Mouse (Mus musculus): Measurements from ENCODE around the gene Zfyve28. TPM values are rescaled to one million over a fixed set of nuclear protein-coding genes. Genes with fewer than 3 reads are reported as not detected.
A peak's percentile ranks its signal among the peaks of the same experiment; 100 is the strongest.

Zfyve28 gene
- total RNA-seq, 2 experiments from 2014 or later, result 0.66 to 1.2 TPM

- intact Hi-C loops (cut with DNase I; ENCODE audit: low total_unique reads), result no loop called here
- no peak for DNase-seq
Observed at GRCm38 (mm10) chr5:34224515-34224914, 63.7 kb downstream of the Zfyve28 start.

DNA sequence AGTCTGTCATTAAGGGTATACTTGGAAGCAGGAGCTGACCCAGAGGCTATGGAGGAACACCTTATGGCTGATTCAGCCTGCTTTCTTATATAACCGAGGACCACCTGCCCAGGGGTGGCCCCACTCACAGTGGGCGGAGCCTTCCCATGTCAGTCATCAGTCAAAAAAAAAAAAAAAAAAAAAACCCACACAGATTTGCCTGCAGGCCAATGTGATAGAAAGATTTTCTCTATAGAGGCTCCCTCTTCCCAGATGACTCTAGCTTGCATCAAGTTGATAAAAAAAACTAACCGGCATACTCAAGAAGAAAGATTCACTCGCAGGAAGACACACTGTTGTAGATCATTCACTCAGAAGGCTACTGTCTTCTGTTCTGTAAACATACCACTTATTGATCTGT lies 68.2 kb downstream of the Zfyve28 start:
- intact Hi-C loops (cut with DNase I; ENCODE audit: low total_unique reads), result no loop called here
- DNase-seq, result no peak

- DNase-seq, result no peak
- intact Hi-C loops (cut with DNase I; ENCODE audit: low total_unique reads), result no loop called here
Observed at GRCm38 (mm10) chr5:34218672-34219071, 69.6 kb downstream of the Zfyve28 start.

DNA sequence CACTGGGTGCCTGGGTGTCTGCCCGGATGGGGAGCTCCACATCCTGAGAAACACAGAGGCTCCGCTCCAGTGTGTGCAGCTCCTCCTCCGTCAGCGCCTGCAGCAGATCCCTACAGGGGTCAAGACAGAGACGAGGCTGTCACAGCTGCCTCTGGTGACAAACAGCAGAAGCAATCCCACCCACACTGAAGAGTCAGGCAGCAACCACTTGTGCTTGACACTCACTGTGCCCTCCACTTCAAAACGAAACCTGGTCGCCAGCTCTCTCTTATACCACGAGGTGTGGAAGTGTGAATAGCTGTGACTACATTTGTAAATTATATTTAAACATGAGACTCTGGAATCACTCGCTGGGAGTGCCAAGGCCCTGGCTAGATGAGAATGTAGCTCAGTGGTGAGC lies 70.5 kb downstream of the Zfyve28 start:
- DNase-seq, result no peak
- intact Hi-C loops (cut with DNase I; ENCODE audit: low total_unique reads), result no loop called here

GRCm38 (mm10) chr5:34216025-34216424 lies 72.2 kb downstream of the Zfyve28 start:
- DNase-seq, result no peak
- intact Hi-C loops (cut with DNase I; ENCODE audit: low total_unique reads), result no loop called here

DNA sequence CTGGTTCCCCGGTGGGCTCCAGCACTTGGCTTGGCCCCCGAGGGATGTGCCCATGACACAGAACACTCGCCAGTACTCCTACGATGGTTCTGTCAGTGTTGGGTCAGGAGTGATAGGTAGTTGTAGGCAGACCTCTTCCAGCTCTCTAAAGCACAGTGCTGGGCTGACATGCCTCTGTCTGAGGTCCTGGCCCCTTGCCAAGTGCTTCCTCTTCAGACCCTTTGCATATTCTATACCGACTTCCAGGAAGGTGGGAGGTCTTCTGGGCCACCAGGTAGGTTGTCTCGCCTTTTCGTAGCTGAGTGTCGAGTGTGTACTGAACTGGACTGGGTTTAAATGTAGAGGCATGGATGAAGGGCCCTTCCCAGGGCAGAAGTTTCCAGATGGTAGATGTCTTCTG lies 74.6 kb downstream of the Zfyve28 start:
- intact Hi-C loops (cut with DNase I; ENCODE audit: low total_unique reads), result no loop called here
- no peak for DNase-seq

DNA sequence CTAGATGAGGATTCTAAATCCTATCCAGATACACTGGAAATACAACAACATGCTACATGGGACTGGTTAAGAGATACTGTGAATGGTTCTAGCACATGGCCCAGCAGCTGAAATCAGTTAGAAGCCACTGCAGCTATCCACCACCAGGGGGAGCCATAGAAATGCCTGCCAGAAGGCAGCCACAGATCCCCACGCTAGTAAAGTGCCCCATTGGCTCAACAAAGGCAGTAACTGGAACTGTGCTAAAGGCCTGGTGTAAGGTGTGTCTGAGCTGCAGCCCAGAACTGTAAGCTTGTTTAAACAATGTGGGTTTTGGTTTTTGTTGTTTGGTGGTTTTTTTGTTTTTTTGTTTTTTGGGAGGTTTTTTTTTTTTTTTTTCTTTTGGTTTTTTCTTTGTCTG lies 78.0 kb downstream of the Zfyve28 start:
- DNase-seq, result peak; percentile 76
- intact Hi-C loops (cut with DNase I; ENCODE audit: low total_unique reads), result no loop called here

DNA sequence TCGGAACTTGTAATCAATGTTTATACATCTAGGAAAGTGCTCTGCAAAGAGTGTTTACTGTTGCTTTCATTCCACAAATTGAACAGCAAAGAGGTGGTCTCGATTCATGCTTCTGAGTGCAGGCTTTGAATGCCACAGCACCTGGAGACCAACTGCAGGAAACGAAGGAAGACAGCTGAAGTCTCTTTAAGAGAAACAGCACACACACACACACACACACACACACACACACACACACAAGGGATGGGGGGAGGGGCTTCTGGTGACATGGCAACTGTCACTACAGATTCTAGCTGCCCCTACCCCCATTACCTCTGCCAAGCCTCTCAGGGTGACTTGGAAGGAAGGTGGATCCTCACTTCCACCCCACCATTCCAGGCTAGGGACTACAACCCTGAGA lies 80.7 kb downstream of the Zfyve28 start:
- intact Hi-C loops (cut with DNase I; ENCODE audit: low total_unique reads), result loop anchor here (10.0 kb wide), 1 partner anchor 127 kb away; the partner anchor contains the start of gene Rnf4
- DNase-seq, result no peak

- no peak for DNase-seq
- intact Hi-C loops (cut with DNase I; ENCODE audit: low total_unique reads), result loop anchor here (10.0 kb wide), 1 partner anchor 129 kb away; the partner anchor contains the start of gene Rnf4
Observed at GRCm38 (mm10) chr5:34205788-34206187, 82.5 kb downstream of the Zfyve28 start.

DNA sequence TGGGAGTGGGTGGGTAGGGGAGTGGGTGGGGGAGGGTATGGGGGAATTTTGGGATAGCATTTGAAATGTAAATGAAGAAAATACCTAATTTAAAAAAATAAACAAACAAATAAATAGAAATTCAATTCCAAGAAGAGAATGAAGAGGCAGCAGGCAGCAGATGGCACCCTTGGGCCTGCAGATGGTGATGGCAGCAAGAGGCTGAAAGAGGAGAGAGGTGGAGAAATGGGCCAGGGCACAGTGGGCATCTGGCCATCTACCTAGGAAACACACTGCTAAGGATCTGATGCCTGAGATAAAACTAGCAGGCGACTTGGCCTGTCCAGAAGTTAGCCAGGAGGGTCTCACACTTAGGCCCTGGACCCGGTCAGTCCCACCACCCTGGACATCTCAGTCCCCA lies 83.3 kb downstream of the Zfyve28 start:
- intact Hi-C loops (cut with DNase I; ENCODE audit: low total_unique reads), result loop anchor here (10.0 kb wide), 1 partner anchor 130 kb away; the partner anchor contains the start of gene Rnf4
- no peak for DNase-seq

DNA sequence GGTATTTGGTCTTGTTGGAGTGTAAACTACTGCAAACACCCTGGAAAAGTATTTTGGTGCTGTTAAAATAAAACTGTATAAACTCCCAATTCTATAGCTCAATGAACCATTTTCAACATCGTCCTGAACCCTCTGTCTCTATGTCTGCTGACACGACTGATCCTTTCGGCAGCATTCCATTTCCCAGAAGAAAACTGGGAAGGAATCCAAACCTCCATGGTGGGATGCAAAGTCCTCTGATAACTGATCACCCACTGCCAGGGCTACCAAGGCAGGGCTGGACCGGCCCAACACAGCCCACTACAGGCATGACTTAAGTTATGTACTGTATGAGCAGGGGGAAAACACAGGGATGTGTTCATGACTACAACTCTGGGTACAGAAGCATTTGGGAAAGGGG lies 86.2 kb downstream of the Zfyve28 start:
- intact Hi-C loops (cut with DNase I; ENCODE audit: low total_unique reads), result loop anchor here (10.0 kb wide), 1 partner anchor 133 kb away; the partner anchor contains the start of gene Rnf4
- DNase-seq, result no peak

DNA sequence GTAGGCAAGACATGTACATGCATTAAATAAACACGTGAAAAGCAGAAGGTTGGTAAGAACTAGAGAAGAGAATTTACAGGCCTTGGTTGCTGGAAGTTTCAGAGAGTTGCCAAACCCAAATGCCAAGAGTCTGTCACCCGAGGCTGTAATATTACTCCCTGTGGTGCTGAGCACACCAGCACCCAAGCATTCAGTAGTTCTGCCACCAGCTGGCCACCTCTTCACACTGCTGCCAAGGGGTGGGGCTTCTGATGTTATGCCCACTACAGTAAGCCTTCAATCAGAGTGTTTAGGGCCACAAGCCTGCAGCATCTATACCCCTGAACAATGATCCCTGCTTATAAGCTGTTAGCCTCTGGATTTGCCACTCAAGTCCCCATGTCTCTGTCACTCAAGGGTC lies 86.9 kb downstream of the Zfyve28 start:
- peak; percentile 48 for DNase-seq
- intact Hi-C loops (cut with DNase I; ENCODE audit: low total_unique reads), result loop anchor here (10.0 kb wide), 1 partner anchor 133 kb away; the partner anchor contains the start of gene Rnf4

DNA sequence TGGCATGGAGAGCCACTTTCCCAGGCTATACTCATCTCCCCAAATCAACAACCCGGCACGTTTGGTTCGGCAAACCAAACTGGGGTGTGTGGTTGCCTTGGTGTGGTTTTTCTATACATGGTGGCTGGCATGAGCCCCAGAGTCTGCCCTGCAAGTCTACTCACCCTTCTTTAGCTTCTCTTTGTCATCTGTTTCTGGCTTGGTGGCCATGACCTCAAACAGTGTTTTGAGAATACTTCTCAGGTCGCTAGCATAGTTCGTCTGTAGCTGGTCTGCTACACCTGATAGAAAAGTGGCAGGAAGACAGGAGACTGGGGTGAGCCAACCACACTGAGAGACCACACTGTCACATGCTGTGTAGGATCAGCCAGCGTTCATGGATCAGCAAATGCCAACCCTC lies 89.6 kb downstream of the Zfyve28 start:
- intact Hi-C loops (cut with DNase I; ENCODE audit: low total_unique reads), result no loop called here
- DNase-seq, result no peak

GRCm38 (mm10) chr5:34197243-34197642 lies 91.0 kb downstream of the Zfyve28 start:
- no peak for DNase-seq
- intact Hi-C loops (cut with DNase I; ENCODE audit: low total_unique reads), result no loop called here

DNA sequence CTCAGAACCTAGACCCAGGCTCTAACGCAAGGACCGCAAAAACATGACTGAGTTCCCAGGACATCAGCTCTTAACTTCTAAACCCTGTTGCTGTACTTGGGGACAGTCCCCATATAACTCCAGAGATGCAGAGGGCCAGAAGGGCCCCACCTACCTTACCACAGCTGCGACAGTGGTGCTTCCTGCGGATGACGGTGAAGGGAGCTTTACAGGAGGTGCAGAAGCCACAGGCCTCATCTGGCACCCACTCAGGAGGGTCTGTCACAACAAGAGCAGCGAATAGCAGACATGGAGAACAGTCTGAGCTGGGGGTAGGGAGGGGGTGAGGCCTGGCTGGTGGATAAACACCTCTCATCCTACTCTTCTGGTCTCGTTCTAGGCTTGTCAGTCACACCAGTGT lies 91.8 kb downstream of the Zfyve28 start:
- intact Hi-C loops (cut with DNase I; ENCODE audit: low total_unique reads), result no loop called here

GRCm38 (mm10) chr5:34195786-34196185 lies 92.5 kb downstream of the Zfyve28 start:
- intact Hi-C loops (cut with DNase I; ENCODE audit: low total_unique reads), result no loop called here
- DNase-seq, result no peak

More for the DNA sequence above, 91.8 kb downstream of the Zfyve28 start:
- no peak for DNase-seq

- DNase-seq, result no peak
- intact Hi-C loops (cut with DNase I; ENCODE audit: low total_unique reads), result no loop called here
Observed at GRCm38 (mm10) chr5:34194975-34195662, 93.1 kb downstream of the Zfyve28 start.

DNA sequence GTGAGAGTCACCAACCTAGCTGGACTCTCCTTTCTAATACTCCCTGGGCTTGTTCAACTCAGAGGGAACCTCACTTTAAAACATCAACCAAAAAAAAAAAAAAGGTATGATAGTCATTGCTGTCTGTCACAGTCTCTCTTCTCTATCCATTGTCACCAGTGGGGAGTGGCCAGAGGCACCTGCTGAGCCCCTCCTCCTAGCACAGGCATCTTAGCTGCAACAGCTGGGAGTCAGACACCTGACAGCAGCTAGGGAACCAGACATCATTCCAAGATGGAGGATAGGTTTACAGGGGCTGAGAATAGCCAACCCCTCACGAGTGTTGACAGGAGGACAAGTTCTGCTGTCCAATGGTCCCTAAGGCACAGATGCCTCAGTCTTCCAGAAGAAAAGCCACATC lies 93.8 kb downstream of the Zfyve28 start:
- intact Hi-C loops (cut with DNase I; ENCODE audit: low total_unique reads), result no loop called here
- DNase-seq, result no peak

DNA sequence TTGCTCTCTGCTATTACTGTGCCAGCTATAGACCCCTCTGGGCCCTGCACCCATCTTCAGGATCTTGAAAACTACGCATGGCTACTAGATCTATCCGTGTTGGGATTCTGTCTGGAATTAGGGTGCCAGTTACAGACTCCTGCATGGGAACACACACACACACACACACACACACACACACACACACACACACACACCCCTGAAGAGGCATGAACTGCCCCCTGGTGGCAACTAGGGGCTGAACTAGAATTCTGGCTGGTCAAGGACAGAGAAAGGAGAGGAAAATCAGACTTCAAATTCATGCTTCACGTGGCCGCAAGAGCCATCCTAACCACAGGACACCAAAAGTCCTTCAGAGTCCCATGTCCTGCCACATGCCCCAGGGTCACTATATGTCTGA lies 96.4 kb downstream of the Zfyve28 start:
- intact Hi-C loops (cut with DNase I; ENCODE audit: low total_unique reads), result no loop called here
- no peak for DNase-seq

- intact Hi-C loops (cut with DNase I; ENCODE audit: low total_unique reads), result no loop called here
- DNase-seq, result peak; percentile 49
Observed at GRCm38 (mm10) chr5:34191021-34191420, 97.2 kb downstream of the Zfyve28 start.

DNA sequence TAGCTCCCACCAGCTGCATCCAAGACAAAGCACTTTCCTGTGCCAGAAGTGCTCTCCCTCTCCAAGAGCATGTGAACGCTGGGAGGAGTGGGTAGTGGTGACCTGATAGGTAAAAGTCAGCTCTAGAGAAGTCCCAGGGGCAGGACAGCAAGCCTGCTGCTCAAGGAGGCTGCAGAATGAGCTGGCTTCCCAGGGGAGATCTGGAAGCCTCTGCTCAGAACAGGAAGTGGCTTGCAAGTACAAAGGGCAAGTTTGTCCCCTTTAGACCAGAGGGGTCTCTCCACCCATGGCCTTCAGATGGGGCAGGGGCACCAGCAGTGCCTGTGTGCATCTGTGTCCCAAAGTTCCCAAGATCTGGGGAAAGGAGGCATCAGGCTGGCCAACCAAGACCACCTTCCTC lies 98.7 kb downstream of the Zfyve28 start:
- intact Hi-C loops (cut with DNase I; ENCODE audit: low total_unique reads), result no loop called here

GRCm38 (mm10) chr5:34188856-34189255 lies 99.4 kb downstream of the Zfyve28 start:
- intact Hi-C loops (cut with DNase I; ENCODE audit: low total_unique reads), result no loop called here
- no peak for DNase-seq

More for the DNA sequence above, 98.7 kb downstream of the Zfyve28 start:
- no peak for DNase-seq
